Mouse (Mus musculus) embryo, embryonic 11.5 days (tissue): ENCODE data around the gene Ube2h.

Experiments
- DNase-seq: peaks from one replicate; pipeline ENCODE4 v3.0.0-alpha.2; 2012; ENCODE audit warnings: low read depth, low spot score

Gene Ube2h

GRCm38 (mm10) chr6:30299683-30300082 is 4.7 kb downstream of the Ube2h start:
- DNase-seq, result no peak

GRCm38 (mm10) chr6:30299116-30299515 is 5.2 kb downstream of the Ube2h start:
- no peak for DNase-seq

GRCm38 (mm10) chr6:30292579-30292978 is 11.8 kb downstream of the Ube2h start:
- DNase-seq, result no peak

- DNase-seq, result no peak
Observed at GRCm38 (mm10) chr6:30287958-30288357, 16.4 kb downstream of the Ube2h start.

- DNase-seq, result no peak
Observed at GRCm38 (mm10) chr6:30286642-30287041, 17.7 kb downstream of the Ube2h start.

- DNase-seq, result no peak
Observed at GRCm38 (mm10) chr6:30284177-30284576, 20.2 kb downstream of the Ube2h start.

- no peak for DNase-seq
Observed at GRCm38 (mm10) chr6:30282361-30282760, 22.0 kb downstream of the Ube2h start.

- DNase-seq, result no peak
Observed at GRCm38 (mm10) chr6:30278374-30278773, 26.0 kb downstream of the Ube2h start.

GRCm38 (mm10) chr6:30276882-30277281 is 27.5 kb downstream of the Ube2h start:
- no peak for DNase-seq

- DNase-seq, result no peak
Observed at GRCm38 (mm10) chr6:30276375-30276774, 28.0 kb downstream of the Ube2h start.

GRCm38 (mm10) chr6:30275159-30275847 is 29.0 kb downstream of the Ube2h start:
- no peak for DNase-seq

GRCm38 (mm10) chr6:30272911-30273310 is 31.4 kb downstream of the Ube2h start:
- no peak for DNase-seq

- DNase-seq, result no peak
Observed at GRCm38 (mm10) chr6:30272338-30272905, 31.9 kb downstream of the Ube2h start.

GRCm38 (mm10) chr6:30269846-30270245 is 34.5 kb downstream of the Ube2h start:
- DNase-seq, result no peak

- DNase-seq, result no peak
Observed at GRCm38 (mm10) chr6:30267486-30267885, 36.9 kb downstream of the Ube2h start.

GRCm38 (mm10) chr6:30265402-30265801 is 38.9 kb downstream of the Ube2h start:
- no peak for DNase-seq

- DNase-seq, result no peak
Observed at GRCm38 (mm10) chr6:30263053-30263452, 41.3 kb downstream of the Ube2h start.

GRCm38 (mm10) chr6:30259271-30259670 is 45.1 kb downstream of the Ube2h start:
- no peak for DNase-seq

- DNase-seq, result no peak
Observed at GRCm38 (mm10) chr6:30257962-30258361, 46.4 kb downstream of the Ube2h start.

- DNase-seq, result no peak
Observed at GRCm38 (mm10) chr6:30255846-30256245, 48.5 kb downstream of the Ube2h start.

- DNase-seq, result no peak
Observed at GRCm38 (mm10) chr6:30252271-30253010, 51.9 kb downstream of the Ube2h start.

- no peak for DNase-seq
Observed at GRCm38 (mm10) chr6:30248708-30249107, 55.6 kb downstream of the Ube2h start.

GRCm38 (mm10) chr6:30245940-30246339 is 58.4 kb downstream of the Ube2h start:
- DNase-seq, result no peak
